Mouse (Mus musculus) telencephalon, adult 2 months (tissue): ENCODE measurements around the gene Gm21679.
"Not testable (repeated sequence)": the region's sequence is repeated elsewhere in the genome, so short reads cannot be mapped to it uniquely, and the experiment has no call there.

Source experiments
- DNase-seq: peaks from one replicate; pipeline ENCODE4 v3.0.0-alpha.2; 2011; ENCODE audit warnings: low read depth, low spot score

Gm21679 gene

DNA sequence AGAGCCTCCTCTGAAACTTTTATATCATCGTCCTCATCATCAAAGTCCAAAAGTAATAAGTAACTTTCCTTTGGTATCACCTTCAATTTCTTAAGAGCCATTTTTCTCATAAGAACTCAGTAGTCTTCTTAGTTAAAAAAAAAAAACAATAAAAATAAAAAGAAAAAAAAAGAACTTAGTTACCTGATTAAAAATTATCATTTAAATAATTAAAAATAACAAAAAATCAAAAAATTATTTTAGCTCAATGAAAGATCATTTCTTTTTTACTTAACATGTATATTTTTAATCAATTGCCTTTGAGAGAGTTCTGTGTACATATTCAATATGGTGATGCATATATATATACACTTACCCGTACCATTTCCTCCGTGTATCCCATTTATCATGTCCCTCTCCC, at the start of gene Gm21679:
Gm21679 (minus strand) TSS at position 101 of the 400 bp plus-strand sequence.
- DNase-seq, result not testable (repeated sequence)
